Mouse (Mus musculus) forebrain, embryonic 10.5 days (tissue): ENCODE results near the gene Ppm1m. TPM values are rescaled to one million over a fixed set of nuclear protein-coding genes. Genes with fewer than 3 reads are reported as not detected.
A peak's percentile ranks its signal among the peaks of the same experiment; 100 is the strongest.
"Not testable (repeated sequence)": the region's sequence is repeated elsewhere in the genome, so short reads cannot be mapped to it uniquely, and the experiment has no call there.

Experiments used
- DNase-seq: peaks from one replicate; pipeline ENCODE4 v3.0.0-alpha.2; 2017; ENCODE audit warnings: low spot score; ENCODE audit errors: extremely low spot score
- H3K27ac ChIP-seq: fragments of 300-500 bp; sonication (generic); 2 replicates; pipeline ENCODE4 v1.5.1; 2016; ENCODE audit warnings: mild to moderate bottlenecking
- H3K27me3 ChIP-seq: fragments of 300-500 bp; sonication (generic); 2 replicates; pipeline ENCODE4 v1.6.1; 2016; ENCODE audit warnings: mild to moderate bottlenecking; ENCODE audit not compliant: poor library complexity, severe bottlenecking
- H3K36me3 ChIP-seq: fragments of 300-500 bp; sonication (generic); replicated peaks from 2 replicates; pipeline ENCODE4 v1.6.1; 2016; ENCODE audit warnings: mild to moderate bottlenecking, moderate library complexity
- H3K4me1 ChIP-seq: fragments of 300-500 bp; sonication (generic); 2 replicates; pipeline ENCODE4 v1.6.1; 2016
- H3K4me3 ChIP-seq: fragments of 300-500 bp; sonication (generic); 2 replicates; pipeline ENCODE4 v1.5.1; 2016; ENCODE audit warnings: mild to moderate bottlenecking, moderate library complexity
- H3K9me3 ChIP-seq: fragments of 300-500 bp; sonication (generic); 2 replicates; pipeline ENCODE4 v1.6.1; 2016; ENCODE audit warnings: mild to moderate bottlenecking, moderate library complexity
- WGBS: fragments of 180-500 bp; shearing (Covaris S2); methylation state at CpG from one replicate; pipeline ENCODE4 v1.1.7; 2016; 5-methylcytosine and 5-hydroxymethylcytosine counted together
- polyA plus RNA-seq: library from polyadenylated mRNA; unstranded; fragments of >200 nt; fragmentation: Nextera tagmentation; extraction: Ambion mirVana; gene quantifications from 2 replicates; pipeline ENCODE4 v1.2.1, GENCODE M21; 2016

Gene Ppm1m
- polyA plus RNA-seq, 1 experiment from 2014 or later = 42.0 TPM

DNA sequence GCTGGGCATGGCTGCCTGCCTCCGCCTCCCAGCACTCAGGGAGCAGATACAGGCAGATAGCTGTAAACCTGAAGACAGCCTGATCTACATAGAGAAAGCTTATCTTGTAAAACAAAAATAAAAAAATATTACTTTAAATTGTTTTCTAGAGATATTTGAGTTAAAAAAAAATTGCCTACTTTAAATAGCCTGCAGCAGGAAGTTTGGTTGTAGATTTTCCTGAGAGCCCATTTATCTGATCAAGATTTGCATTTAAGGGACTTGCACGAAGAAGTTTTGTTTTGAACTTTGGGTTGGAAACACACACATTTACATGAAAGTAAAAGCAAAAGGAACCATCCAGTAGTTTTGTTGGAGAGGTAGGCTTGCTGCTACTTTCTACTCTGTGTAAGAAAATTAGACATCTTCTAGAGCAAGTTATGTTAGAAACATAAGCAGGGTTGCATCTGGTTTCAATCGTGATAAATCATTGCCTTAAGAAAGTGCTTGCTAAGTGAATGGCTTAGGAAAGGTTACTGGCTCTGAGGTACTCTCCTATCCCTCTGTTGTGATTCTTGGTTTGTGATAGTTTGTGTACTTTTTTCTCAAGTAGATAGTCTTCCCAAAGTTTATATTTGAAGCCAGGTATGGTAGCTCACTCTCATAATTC, 23.9 kb downstream of the Ppm1m start:
- no peak overlapping the region for H3K27ac ChIP-seq
- H3K36me3 ChIP-seq = peaks cover 73% of the 10 kb centered on the region
- H3K4me3 ChIP-seq = no peak overlapping the region
- peaks cover 33% of the 10 kb centered on the region for H3K4me1 ChIP-seq
- no peaks in the 10 kb centered on the region for H3K9me3 ChIP-seq
- 91% methylated on average over 3 of the region's 3 CpGs for WGBS
- no peak for DNase-seq
- H3K27me3 ChIP-seq = no peaks in the 10 kb centered on the region

DNA sequence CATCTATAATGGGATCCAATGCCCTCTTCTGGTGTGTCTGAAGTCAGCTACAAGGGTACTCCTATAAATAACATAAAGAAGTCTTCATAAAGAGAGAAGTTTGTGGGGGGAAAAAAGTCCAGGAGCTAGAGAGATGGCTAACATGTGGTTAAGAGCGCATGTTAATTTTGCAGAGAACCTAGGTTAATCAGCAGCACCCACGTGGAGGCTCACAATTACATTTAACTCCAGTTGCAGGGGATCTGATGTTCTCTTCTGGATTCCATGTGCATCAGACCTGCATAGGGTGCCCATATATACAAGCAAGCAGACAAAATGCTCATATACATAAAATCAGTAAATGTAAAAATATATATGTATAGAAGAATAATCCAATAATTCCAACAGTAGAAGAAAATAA, 26.2 kb downstream of the Ppm1m start:
- peaks cover 9% of the 10 kb centered on the region for H3K27me3 ChIP-seq
- H3K27ac ChIP-seq = no peak overlapping the region
- DNase-seq = no peak
- H3K4me1 ChIP-seq = peaks cover 41% of the 10 kb centered on the region
- H3K4me3 ChIP-seq = peak overlapping the region; percentile 94
- WGBS = 81% methylated on average over 2 of the region's 2 CpGs
- no peaks in the 10 kb centered on the region for H3K9me3 ChIP-seq
- H3K36me3 ChIP-seq = peaks cover 50% of the 10 kb centered on the region

DNA sequence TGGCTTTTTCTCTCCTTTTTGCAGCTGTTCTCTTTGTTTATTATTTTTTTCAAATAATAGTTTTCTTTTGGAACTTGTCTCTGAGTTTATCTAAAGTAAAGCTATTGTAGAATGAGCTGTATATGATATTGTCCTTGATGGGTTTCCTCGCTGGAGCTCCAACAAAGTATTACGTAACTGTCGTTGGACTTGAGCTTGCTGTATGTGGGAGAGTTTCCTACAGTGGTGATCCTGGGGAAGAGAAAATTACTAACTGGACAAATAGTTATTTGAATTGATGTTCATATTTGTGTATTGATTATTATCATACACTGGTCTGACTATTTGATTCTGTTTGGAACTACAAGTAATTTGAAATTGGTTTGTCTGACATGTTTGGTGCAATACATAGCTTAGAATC, 27.0 kb downstream of the Ppm1m start:
- Histone ChIP-seq H3K27me3 (peaks cover 9% of the 10 kb centered on the region), H3K27ac (no peak overlapping the region), H3K4me3 (peak overlapping the region; percentile 94), H3K9me3 (no peaks in the 10 kb centered on the region), H3K4me1 (peaks cover 41% of the 10 kb centered on the region), H3K36me3 (peaks cover 42% of the 10 kb centered on the region)
- no peak for DNase-seq
- 73% methylated on average over 3 of the region's 3 CpGs for WGBS

DNA sequence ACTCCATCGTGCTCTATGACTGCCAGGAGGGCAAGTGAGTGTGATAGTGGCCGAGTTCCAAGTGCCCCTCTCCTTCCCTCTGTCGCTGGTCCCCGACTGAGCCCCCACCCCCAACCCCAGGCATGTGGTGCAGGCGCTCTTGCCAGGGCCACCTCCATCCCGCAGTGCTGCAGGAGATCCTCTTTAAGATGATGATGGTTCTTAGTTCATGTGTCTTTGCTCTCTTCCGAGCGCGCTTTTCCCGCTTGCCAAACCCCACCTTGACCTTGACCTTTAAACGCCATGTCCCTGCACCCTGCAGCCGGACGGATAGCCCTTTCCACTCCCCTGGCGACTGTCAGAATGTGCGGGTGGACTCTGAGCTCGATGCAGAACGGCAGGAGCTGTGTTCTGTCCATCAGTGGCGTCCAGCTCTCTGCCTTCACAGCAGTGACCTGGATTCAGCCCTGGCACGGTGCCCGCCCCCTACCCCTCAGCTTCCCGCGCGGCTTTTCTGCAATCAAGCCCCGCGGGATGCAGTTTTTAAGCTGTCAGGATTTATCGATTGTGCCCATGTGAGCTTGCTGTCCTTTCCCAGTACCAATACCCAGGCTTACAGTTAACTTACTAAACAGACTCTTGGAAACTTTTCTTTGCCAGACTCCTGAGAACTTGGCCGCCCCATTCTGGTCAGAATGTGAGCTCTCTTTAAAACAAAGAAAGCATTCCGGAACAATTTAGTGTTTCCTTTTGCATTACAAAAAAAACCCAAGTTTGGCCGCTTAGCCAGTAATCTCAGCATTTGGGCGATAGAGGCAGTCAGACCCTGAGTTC, 28.0 kb downstream of the Ppm1m start:
- H3K9me3 ChIP-seq = no peaks in the 10 kb centered on the region
- peak overlapping the region; percentile 94 for H3K4me3 ChIP-seq
- peak overlapping the region; percentile 96 for H3K27ac ChIP-seq
- whole genome bisulfite sequencing = under 1% methylated on average over 30 of the region's 30 CpGs
- peak; percentile 56 for DNase-seq
- peaks cover 9% of the 10 kb centered on the region for H3K27me3 ChIP-seq
- H3K4me1 ChIP-seq = peaks cover 41% of the 10 kb centered on the region
- H3K36me3 ChIP-seq = peaks cover 32% of the 10 kb centered on the region

DNA sequence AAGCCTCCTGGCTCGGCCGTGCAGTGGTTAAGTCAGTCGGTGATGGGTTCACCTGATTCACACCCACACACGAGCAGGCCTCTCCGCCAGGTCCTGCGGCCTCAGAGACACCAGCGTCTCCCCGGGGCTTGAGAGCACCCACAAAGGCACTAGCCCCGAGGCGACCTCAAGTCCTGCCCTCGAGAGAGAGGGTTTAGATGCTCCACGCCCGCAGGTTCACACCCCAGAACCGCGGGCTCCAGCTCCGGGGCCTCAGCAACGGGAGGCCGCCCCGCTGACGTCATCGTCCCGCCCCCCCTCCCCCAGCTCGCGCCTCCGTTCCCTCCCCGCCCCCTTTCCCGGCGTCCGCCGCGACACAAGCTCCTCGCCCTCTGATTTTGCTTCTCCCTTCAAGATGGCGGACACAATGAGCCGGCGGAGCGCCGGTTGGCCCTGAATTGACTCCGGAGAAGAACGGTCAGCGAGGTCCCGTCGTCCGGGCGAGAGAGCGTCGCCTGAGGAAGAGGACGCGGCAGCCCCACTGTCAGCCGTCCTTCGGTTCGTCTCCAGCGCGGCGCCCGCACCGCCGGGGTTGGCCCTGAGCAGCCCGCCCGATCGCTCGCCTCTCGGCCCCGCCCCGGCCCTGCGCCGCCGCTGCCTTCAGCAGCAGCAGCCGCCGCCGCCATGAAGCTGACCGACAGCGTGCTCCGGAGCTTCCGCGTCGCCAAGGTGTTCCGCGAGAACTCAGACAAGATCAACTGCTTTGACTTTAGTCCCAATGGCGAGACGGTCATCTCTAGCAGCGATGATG, 28.8 kb downstream of the Ppm1m start, which contains the start of gene Wdr82:
Wdr82 (plus strand) TSS at position 373 of the 790 bp plus-strand sequence.
- DNase-seq = peak; percentile 94
- WGBS = under 1% methylated on average over 81 of the region's 81 CpGs

DNA sequence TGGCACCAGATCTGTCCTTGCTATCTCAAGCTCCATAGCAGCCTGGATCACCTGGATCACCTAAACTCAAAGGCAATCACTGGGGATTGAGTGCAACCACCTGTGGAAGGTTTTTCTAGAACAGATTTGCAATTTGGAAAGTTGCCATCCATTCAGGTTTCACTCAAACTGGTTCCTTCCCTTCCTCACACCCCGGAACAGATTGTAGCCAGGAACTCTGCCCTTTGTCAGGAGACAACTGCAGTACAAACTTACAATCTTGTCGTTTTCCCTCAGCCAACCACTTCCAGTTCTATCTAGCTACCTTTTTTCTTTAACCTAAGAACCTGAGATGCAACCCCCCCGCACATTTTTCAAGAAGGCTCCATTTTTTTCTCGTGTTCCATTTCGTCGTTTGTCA, 29.6 kb downstream of the Ppm1m start:
- H3K4me3 ChIP-seq = peak overlapping the region; percentile 94; the same call in 1 of the 2 replicates
- peaks cover 18% of the 10 kb centered on the region for H3K36me3 ChIP-seq
- H3K4me1 ChIP-seq = peaks cover 39% of the 10 kb centered on the region
- WGBS = 35% methylated on average over 6 of the region's 6 CpGs
- H3K27ac ChIP-seq = peak overlapping the region; percentile 96; the same call in 1 of the 2 replicates
- DNase-seq = no peak
- H3K9me3 ChIP-seq = no peaks in the 10 kb centered on the region
- peaks cover 9% of the 10 kb centered on the region for H3K27me3 ChIP-seq

More for the DNA sequence above, 28.8 kb downstream of the Ppm1m start, which contains the start of gene Wdr82:
- no peaks in the 10 kb centered on the region for H3K9me3 ChIP-seq
- peak within 1 kb of the TSS; percentile 96 for H3K27ac ChIP-seq
- H3K4me3 ChIP-seq = peak within 1 kb of the TSS; percentile 94
- peaks cover 42% of the 10 kb centered on the region for H3K4me1 ChIP-seq
- peaks cover 9% of the 10 kb centered on the region for H3K27me3 ChIP-seq
- peaks cover 24% of the 10 kb centered on the region for H3K36me3 ChIP-seq

DNA sequence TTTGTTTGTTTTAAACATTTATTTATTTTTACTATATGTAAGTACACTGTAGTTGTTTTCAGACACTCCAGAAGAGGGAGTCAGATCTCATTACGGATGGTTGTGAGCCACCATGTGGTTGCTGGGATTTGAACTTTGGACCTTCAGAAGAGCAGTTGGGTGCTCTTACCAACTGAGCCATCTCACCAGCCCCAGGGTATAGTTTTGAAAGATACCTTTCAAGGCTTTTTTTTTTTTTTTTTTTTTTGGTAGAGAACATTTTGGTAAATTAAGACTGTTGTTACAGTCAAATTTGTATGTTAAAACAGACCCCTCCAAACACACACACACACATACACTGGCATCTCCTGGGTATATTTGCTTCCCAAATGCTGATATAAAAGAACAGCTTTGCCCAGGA, 30.5 kb downstream of the Ppm1m start:
- peaks cover 11% of the 10 kb centered on the region for H3K36me3 ChIP-seq
- not testable (repeated sequence) for H3K9me3 ChIP-seq, H3K27me3 ChIP-seq, H3K4me3 ChIP-seq, H3K27ac ChIP-seq, DNase-seq
- 83% methylated on average over 1 of the region's 1 CpGs for WGBS
- H3K4me1 ChIP-seq = peaks cover 30% of the 10 kb centered on the region

DNA sequence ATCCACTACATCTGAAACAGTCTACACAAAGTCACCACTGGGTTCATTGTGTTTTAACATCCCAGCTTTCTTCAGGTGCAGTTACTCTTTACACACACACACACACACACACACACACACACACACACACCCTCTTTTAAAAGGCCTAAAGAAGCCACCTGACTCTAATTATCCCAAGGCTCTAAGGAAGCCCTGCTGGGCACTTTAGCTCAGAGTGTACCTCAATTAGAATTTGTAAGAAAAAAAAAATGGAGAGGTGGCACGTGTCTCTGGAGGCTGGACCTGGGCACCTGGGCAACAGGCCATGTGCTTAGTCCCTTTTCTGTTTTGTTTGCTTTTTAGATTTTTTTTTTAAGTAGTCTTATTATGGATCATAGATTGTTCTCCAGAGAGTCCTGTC, 31.8 kb downstream of the Ppm1m start:
- DNase-seq = no peak
- Histone ChIP-seq H3K4me3 (no peak overlapping the region), H3K4me1 (peaks cover 17% of the 10 kb centered on the region), H3K36me3 (no peaks in the 10 kb centered on the region; the same call in 1 of the 2 replicates), H3K9me3 (no peaks in the 10 kb centered on the region), H3K27ac (no peak overlapping the region), H3K27me3 (peaks cover 9% of the 10 kb centered on the region)
- 30% methylated on average over 1 of the region's 1 CpGs for WGBS

DNA sequence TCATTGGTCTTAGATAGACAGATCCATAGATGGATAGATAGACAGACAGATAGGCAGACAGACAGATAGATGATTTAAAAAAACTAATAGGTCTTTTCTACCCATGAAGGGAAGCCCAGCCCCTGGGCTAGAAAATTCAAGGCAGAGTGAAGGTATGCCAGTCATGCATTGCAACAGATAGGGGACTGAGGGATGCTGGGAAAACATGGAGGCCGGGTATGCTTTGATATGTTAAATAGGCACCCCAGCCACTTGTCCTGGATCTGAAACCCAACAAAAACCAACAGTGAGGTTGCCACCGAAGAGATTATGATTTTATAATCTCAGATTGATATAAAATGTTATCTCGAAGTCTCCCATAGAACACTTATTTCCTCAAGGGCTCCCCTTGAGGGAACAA, 32.3 kb downstream of the Ppm1m start:
- Histone ChIP-seq H3K36me3 (no peaks in the 10 kb centered on the region), H3K4me1 (peaks cover 13% of the 10 kb centered on the region), H3K27ac (no peak overlapping the region), H3K9me3 (no peaks in the 10 kb centered on the region), H3K4me3 (no peak overlapping the region), H3K27me3 (peaks cover 9% of the 10 kb centered on the region)
- DNase-seq = no peak
- WGBS = 79% methylated on average over 3 of the region's 3 CpGs

DNA sequence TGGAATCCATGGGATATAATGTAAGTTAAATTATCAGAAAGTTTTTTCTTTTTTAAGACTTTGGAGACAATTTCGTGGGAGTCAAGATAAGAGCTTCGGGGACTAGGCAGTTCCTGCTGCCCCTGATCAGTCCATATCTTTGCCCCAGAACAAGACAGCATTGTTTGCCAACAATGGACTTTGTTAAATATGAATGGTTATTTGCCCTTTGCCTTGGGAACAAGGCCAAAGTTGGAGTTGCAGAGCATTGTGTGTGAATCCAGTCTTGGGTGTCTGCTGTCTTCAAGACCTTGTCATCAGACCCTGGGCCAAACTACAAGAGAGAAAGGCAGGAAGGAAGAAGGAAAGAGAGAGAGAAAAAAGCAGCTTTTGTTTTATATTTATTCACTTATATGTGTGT, 32.8 kb downstream of the Ppm1m start:
- H3K27me3 ChIP-seq = peaks cover 9% of the 10 kb centered on the region
- H3K4me1 ChIP-seq = peaks cover 11% of the 10 kb centered on the region
- no peaks in the 10 kb centered on the region for H3K36me3 ChIP-seq
- no peak overlapping the region for H3K4me3 ChIP-seq
- DNase-seq = no peak
- WGBS = 90% methylated on average over 2 of the region's 2 CpGs
- no peak overlapping the region for H3K27ac ChIP-seq
- no peaks in the 10 kb centered on the region for H3K9me3 ChIP-seq

DNA sequence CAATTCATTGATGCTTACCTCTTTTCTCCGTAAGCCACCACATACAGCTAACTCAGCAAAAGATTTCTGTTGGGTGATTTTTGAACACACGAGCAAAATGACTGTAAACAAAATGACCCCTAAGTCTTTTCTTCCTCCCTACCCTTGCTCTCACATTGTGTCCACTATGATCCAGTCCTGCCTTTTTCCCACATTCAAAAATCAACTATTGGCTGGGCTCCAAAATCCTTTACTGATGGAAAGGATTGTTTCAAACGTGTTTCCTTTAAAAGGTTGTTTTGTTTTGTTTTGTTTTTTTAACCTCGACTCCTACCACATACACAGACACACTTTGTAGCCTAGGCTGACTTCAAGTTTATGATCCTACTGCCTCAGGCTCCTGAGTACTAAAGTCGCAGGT, 39.1 kb downstream of the Ppm1m start:
- no peak for DNase-seq
- peaks cover 33% of the 10 kb centered on the region for H3K4me1 ChIP-seq
- 52% methylated on average over 5 of the region's 5 CpGs for WGBS
- H3K27ac ChIP-seq = peak overlapping the region; percentile 97
- no peaks in the 10 kb centered on the region for H3K27me3 ChIP-seq
- no peaks in the 10 kb centered on the region for H3K9me3 ChIP-seq
- peak overlapping the region; percentile 72 for H3K4me3 ChIP-seq
- H3K36me3 ChIP-seq = no peaks in the 10 kb centered on the region

DNA sequence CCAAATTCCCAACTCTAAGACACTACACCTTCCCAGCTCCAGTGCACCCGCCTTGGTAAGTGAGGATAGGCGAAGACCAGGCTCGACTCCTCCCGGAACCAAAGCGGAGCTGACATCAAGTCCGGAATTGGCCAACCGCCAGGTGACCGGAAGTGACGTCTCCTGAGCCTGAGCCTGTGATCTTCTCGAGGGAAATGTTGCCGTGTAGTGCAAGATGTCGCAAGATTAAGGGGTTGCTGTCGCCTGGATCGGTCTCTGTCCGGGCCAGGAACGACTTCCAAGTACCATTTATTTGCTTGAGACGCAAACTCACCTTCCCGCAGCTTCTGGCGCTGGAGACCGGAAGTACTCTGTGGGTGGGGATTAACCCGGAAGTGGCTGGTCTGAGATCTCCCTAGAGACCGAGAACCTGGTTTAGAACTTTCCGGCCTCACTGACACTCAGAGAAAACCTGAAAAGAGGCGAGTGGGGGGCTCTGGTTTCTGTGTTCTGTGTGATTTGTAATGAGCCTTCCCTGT, 39.7 kb downstream of the Ppm1m start:
- WGBS = 3% methylated on average over 24 of the region's 24 CpGs
- no peaks in the 10 kb centered on the region for H3K27me3 ChIP-seq
- H3K36me3 ChIP-seq = peaks cover 4% of the 10 kb centered on the region
- peak overlapping the region; percentile 97 for H3K27ac ChIP-seq
- no peaks in the 10 kb centered on the region for H3K9me3 ChIP-seq
- DNase-seq = peak; percentile 93
- peaks cover 39% of the 10 kb centered on the region for H3K4me1 ChIP-seq
- peak overlapping the region; percentile 72 for H3K4me3 ChIP-seq
